Mouse (Mus musculus): ENCODE data around the gene Ccdc185.

The Ccdc185 gene

DNA sequence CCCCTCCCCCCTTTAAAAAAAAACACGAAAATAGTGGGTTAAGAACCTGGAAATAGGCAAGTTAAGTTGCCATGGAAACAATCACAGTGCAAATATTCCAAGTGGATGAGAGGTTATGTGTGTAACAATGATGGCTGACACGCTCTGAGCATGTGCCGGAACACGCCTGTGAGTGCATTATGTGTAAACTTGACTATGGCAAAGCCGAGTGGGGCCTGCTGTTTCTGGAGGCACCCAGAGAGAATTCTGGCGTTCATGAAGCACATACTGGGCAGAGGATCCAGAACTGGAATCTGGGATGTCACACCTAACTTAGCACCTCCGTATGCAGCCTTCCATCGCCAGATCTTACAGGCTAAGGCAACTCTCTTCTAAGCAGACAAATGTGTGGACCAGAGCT lies 4.7 kb upstream of the Ccdc185 start:
- in situ Hi-C loops (cut with MboI; ENCODE audit: low pct_unique_long_range_greater_than_20kb in 1 of 2, low sequenced_read_pairs in 2 of 2, unreplicated experiment in 1 of 2), result no loop called here

DNA sequence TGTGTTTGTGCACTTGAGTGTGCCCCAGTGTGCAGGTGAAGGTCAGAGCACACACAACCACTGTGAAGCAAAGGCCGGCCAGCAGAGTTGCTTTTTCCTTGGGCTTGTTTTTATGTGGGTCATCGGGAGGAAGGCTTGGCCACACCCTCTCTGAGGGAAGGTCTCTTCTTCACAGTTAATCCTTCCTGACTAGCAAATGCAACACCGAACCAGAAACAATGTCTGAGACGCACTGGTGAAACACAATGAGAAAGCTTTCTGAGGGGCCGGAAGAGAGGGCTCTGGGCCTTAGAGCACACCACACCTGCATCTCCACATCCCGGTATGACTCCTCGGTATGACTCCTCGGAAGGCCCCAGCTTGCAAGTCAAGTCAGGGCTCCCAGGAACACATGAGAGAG lies 2.3 kb upstream of the Ccdc185 start:
- in situ Hi-C loops (cut with MboI; ENCODE audit: low pct_unique_long_range_greater_than_20kb in 1 of 2, low sequenced_read_pairs in 2 of 2, unreplicated experiment in 1 of 2), result no loop called here

DNA sequence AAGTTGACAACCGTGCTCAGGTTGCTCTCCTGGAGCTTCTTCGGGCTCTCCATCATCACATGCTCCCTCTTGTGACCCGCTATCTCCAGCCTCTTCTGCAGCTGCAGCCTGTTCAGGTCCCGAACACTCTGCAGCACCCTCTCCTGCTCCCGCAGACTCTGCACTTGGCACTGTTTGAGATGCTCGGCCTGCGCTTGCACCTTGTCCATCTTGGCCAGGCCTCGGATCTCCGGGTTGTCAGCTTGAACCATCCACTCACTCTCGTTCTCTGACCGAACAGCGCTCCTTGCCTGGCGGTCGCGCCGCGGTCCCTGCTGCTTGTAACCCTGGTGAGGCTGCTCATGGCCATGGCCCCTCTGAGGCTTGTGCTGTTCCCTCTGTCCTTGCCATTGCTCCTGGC lies 1.1 kb downstream of the Ccdc185 start:
- in situ Hi-C loops (cut with MboI; ENCODE audit: low pct_unique_long_range_greater_than_20kb in 1 of 2, low sequenced_read_pairs in 2 of 2, unreplicated experiment in 1 of 2), result no loop called here

GRCm38 (mm10) chr1:182747081-182747480 lies 1.9 kb downstream of the Ccdc185 start:
- in situ Hi-C loops (cut with MboI; ENCODE audit: low pct_unique_long_range_greater_than_20kb in 1 of 2, low sequenced_read_pairs in 2 of 2, unreplicated experiment in 1 of 2), result no loop called here

DNA sequence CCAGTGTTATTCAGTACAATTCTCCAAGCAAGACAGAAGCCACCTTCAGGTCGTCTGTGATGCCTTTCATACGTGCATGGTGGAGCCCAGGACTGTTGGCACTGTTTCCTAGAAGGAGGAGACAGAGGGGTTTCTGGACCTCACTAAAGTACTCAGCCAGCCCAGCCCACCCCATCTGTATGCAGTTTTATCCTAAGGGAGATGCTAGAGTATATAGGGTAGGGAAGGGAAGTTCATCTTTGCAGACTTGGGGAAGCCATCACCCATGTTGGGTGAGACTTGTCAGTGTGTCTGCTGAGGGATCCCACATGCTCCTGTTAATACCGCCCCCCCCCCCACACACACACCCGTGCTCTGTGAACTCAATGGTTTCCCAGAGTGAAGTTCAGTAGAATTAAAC lies 13.1 kb downstream of the Ccdc185 start:
- in situ Hi-C loops (cut with MboI; ENCODE audit: low pct_unique_long_range_greater_than_20kb in 1 of 2, low sequenced_read_pairs in 2 of 2, unreplicated experiment in 1 of 2), result no loop called here

DNA sequence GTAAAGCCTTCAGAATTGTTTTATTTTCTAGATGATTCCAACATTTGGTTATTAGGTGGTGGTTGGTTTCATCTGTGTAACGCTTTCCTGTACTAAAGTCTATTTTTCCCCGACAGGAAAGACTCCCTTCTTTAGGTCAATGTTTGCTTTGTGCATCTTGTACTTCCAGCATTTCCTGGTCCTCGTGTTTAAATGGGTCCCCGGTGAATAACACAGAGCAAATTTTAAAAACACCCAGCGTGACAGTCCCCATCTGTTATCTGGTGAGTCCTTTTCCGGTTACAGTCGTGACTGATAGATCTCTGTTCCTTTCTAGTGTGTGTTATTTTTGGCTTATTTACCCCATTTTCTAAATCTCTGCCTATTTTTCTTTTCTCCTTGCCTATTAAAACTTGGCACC lies 16.3 kb downstream of the Ccdc185 start:
- in situ Hi-C loops (cut with MboI; ENCODE audit: low pct_unique_long_range_greater_than_20kb in 1 of 2, low sequenced_read_pairs in 2 of 2, unreplicated experiment in 1 of 2), result no loop called here

- in situ Hi-C loops (cut with MboI; ENCODE audit: low pct_unique_long_range_greater_than_20kb in 1 of 2, low sequenced_read_pairs in 2 of 2, unreplicated experiment in 1 of 2), result no loop called here
These were observed 20.0 kb downstream of the Ccdc185 start for GRCm38 (mm10) chr1:182729002-182729401.

DNA sequence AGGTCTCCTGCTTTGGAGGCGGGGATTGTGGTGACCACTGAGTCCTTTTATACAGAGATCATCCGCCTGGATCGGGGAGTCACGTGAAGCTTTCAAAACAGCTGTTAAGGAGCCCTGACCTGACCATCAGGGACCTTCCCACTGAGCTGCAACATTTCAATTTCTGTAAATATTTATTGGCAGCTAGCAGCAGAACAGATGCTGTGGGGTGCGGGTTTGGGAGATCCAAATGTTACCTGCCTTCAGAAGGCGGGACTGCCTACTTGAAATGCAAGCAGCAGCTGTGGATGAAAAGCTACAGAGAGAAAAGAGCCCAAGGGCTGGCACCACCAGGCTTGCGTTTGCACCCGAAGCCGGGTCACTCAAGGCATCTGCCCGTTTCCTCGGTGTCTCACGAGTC lies 21.4 kb downstream of the Ccdc185 start:
- in situ Hi-C loops (cut with MboI; ENCODE audit: low pct_unique_long_range_greater_than_20kb in 1 of 2, low sequenced_read_pairs in 2 of 2, unreplicated experiment in 1 of 2), result no loop called here

DNA sequence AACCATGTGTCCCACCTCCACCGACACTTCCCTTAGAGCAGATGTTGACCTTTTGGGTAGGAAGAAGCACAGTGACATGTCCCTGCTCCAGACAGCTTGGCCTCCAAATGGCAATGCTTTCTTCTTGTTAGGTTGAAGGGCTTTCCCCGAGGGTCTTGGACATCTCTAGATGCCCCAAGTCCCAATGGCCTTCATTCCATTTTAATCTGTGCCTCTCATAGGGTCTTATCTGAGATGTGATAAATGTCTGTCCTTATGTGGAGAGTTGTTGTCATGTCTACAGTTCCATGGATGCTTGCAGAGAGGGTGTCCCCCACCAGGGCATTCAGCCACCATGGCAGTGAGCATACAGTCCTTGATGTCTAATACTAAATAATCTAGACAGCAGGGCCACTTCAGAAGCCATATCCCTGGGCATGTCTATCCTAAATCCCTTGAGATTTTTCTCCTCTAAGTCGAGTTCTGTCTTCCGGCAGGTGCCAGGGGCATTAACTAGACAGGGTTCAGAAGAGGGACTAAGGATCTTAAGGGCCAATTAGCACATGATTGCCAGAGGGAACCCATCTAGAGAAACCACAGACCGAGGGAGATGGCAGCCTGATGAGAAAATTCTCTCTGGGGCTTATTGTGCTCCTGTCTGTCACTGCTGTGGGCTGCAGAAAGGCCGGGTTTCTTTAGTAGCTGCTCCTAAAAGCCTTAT lies 34.6 kb downstream of the Ccdc185 start:
- in situ Hi-C loops (cut with MboI; ENCODE audit: low pct_unique_long_range_greater_than_20kb in 1 of 2, low sequenced_read_pairs in 2 of 2, unreplicated experiment in 1 of 2), result no loop called here

- in situ Hi-C loops (cut with MboI; ENCODE audit: low pct_unique_long_range_greater_than_20kb in 1 of 2, low sequenced_read_pairs in 2 of 2, unreplicated experiment in 1 of 2), result no loop called here
These were observed 37.5 kb downstream of the Ccdc185 start for GRCm38 (mm10) chr1:182711360-182711933.

- in situ Hi-C loops (cut with MboI; ENCODE audit: low pct_unique_long_range_greater_than_20kb in 1 of 2, low sequenced_read_pairs in 2 of 2, unreplicated experiment in 1 of 2), result no loop called here
These were observed 41.5 kb downstream of the Ccdc185 start for GRCm38 (mm10) chr1:182707459-182707858.

DNA sequence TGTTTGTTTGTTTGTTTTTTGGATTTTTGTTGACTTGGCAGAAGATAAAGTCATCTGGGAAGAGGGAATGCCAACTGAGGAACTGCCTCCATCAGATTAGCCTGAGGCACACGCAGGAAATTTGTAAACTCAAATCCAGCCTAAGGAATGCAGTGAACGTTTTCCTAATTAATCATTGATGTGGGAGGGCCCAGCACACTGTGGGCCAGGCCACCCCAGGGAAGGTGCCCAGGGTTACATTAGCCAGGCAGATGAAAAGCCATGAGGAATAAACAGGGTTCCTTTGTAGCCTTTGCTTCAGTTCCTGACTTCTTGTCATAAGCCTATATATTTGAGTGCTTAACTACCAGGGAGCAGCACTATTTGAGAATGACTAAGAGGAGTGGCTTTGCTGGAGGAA lies 44.1 kb downstream of the Ccdc185 start:
- in situ Hi-C loops (cut with MboI; ENCODE audit: low pct_unique_long_range_greater_than_20kb in 1 of 2, low sequenced_read_pairs in 2 of 2, unreplicated experiment in 1 of 2), result no loop called here

- in situ Hi-C loops (cut with MboI; ENCODE audit: low pct_unique_long_range_greater_than_20kb in 1 of 2, low sequenced_read_pairs in 2 of 2, unreplicated experiment in 1 of 2), result no loop called here
These were observed 49.3 kb downstream of the Ccdc185 start for GRCm38 (mm10) chr1:182699392-182700347.
